Mouse (Mus musculus) bone marrow, adult 2 months (tissue): ENCODE measurements around the gene Klf1. TPM values are rescaled to one million over a fixed set of nuclear protein-coding genes. Genes with fewer than 3 reads are reported as not detected.

Source experiments
- H3K27ac ChIP-seq: fragments of 200-500 bp; 2 replicates; pipeline ENCODE4 v1.5.1; 2012; ENCODE audit warnings: low read depth, mild to moderate bottlenecking, control low read depth, inconsistent platforms, low read length; ENCODE audit not compliant: control insufficient read depth, poor library complexity, insufficient read depth
- H3K4me1 ChIP-seq: fragments of 200-500 bp; 2 replicates; pipeline ENCODE4 v1.6.1; 2011; ENCODE audit warnings: low read length; ENCODE audit not compliant: control insufficient read depth, insufficient read depth
- H3K4me3 ChIP-seq: fragments of 200-500 bp; replicated peaks from 2 replicates; pipeline ENCODE3; 2011; ENCODE audit warnings: mild to moderate bottlenecking, low read depth, low read length, control low read depth; ENCODE audit not compliant: control insufficient read depth
- CTCF ChIP-seq: fragments of 200-500 bp; IDR thresholded peaks from 2 replicates; pipeline ENCODE4 v1.5.1; 2011; ENCODE audit warnings: low read length, control low read depth; ENCODE audit not compliant: control insufficient read depth, insufficient read depth
- POLR2A ChIP-seq: fragments of 200-500 bp; IDR thresholded peaks from 2 replicates; pipeline ENCODE4 v1.6.1; 2011; ENCODE audit warnings: low read depth, mild to moderate bottlenecking, control low read depth, low read length, borderline replicate concordance; ENCODE audit not compliant: control insufficient read depth
- WGBS: fragments of 180-500 bp; shearing (Covaris S2); methylation state at CpG from one replicate; pipeline ENCODE4 v1.1.7; 2018; 5-methylcytosine and 5-hydroxymethylcytosine counted together
- polyA plus RNA-seq: library from polyadenylated mRNA; stranded (reverse); fragments of >200 nt; gene quantifications from 2 replicates; pipeline ENCODE4 v1.2.4, GENCODE M21; 2011; ENCODE audit warnings: low replicate concordance; ENCODE audit not compliant: missing spikeins, insufficient read depth, insufficient read length

Gene Klf1
- polyA plus RNA-seq, 1 experiment = 142 TPM

DNA sequence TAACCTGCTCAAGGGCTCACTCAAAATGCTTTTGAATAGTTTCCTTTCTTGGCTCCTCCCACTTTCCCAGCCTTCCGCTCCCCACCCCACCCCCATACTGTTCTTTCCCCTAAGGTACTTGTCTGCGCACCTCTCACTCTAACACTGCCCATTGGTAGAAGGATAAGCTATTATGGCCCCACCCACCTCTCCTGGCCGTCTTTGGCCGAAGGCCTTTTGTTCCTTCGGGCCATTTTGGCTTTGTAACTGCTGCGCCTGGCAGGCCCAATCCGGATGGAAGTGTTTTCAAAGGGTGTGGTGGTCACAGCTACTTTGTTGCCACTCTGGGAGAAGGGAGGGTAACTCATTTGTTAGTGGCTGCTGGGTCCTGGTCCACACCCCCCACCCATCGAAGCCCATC is 13.5 kb downstream of the Klf1 start:
- H3K4me1 ChIP-seq = peaks cover 3% of the 10 kb centered on the region
- WGBS = 86% methylated on average over 8 of the region's 8 CpGs
- TF ChIP-seq CTCF (no peak), POLR2A (no peak)
- H3K27ac ChIP-seq = no peak overlapping the region
- no peak overlapping the region for H3K4me3 ChIP-seq

DNA sequence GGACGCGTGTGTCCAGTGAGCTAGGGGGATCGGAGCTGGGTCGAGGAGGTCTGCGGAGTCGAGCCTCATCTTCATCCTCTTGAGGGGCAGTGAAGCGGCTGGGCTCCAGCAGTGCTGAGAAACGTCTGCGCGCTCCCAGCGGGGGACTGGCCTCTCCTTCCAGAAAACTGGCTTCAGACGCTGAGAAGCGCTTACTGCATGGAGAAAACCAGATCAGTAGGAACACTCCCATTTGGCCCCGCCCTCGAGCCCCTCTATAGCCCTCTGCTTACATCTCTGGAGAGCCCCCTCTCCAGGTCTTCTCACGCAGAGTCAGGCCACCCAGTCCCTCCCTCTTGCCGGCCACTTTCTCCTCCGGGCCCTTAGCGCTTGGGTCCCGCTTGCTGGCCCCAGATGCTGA is 16.1 kb downstream of the Klf1 start:
- WGBS = 61% methylated on average over 20 of the region's 20 CpGs
- peaks cover 3% of the 10 kb centered on the region for H3K4me1 ChIP-seq
- TF ChIP-seq POLR2A (no peak), CTCF (no peak)
- H3K4me3 ChIP-seq = no peak overlapping the region
- H3K27ac ChIP-seq = no peak overlapping the region

DNA sequence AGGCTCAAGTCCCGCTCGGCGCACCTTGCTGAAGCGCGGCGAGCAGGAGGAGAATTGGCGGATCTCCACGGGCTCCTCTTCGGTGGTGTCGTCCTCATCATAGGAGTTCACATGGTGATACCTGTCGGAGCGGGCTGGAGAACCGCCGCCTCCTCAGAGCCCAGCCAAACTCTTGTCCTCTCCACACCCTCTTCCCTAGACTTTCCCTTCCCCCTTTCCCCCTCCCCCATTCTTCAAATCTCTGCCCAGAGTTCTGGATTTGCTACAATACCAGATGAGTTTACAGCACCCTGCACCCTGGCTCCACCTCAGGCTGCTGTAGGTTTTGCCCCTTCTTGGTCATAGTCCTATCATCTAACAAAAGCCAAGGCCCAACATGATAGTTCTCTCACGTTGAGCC is 16.9 kb downstream of the Klf1 start:
- Histone ChIP-seq H3K4me3 (no peak overlapping the region), H3K27ac (no peak overlapping the region), H3K4me1 (no peaks in the 10 kb centered on the region)
- TF ChIP-seq CTCF (no peak), POLR2A (no peak)
- WGBS = 88% methylated on average over 15 of the region's 15 CpGs

DNA sequence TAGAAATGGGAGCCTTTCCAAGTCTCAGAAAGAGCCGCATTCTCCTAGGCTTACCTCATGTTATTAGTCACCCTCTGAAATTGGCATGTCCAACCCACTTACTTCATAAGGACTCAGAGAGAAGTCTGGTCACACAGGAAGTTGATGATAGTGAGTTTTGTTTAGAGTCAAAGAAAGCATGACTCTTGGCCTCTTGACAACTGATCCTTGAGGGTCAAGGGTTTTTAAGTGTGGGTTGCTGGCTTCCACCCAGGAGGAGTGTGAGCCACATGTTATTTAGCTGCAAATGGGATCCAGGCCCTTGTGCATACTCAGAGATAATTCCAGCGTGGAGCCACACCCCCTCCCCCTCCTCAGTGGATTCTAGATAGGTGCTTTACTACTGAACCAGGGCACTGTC is 19.9 kb downstream of the Klf1 start:
- no peak for TF ChIP-seq CTCF
- TF ChIP-seq POLR2A = no peak
- WGBS = 77% methylated on average over 2 of the region's 2 CpGs
- Histone ChIP-seq H3K27ac (no peak overlapping the region), H3K4me3 (no peak overlapping the region), H3K4me1 (no peaks in the 10 kb centered on the region)

DNA sequence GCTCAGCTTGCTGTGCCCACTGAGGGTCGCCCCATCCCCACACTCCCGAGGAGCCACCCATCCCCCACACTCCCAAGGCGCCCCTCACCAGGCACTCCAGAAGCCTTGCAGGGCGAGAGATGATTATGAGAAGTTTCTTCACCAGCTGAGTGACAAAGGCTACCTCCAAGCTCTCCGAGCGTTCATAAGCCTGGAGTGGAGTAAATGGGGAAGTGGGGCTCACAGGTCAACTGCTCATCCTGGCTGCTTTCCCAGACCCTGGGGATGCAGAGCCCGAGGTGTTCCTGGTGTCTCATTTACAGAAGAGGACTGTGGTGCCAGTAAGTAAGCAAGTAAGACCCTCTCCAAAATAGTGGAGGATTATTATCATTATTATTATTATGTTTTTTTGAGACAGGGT is 23.8 kb downstream of the Klf1 start:
- Histone ChIP-seq H3K27ac (no peak overlapping the region), H3K4me1 (no peaks in the 10 kb centered on the region; the same call in 1 of the 2 replicates), H3K4me3 (no peak overlapping the region)
- WGBS = 30% methylated on average over 7 of the region's 7 CpGs
- TF ChIP-seq CTCF (no peak), POLR2A (no peak)

DNA sequence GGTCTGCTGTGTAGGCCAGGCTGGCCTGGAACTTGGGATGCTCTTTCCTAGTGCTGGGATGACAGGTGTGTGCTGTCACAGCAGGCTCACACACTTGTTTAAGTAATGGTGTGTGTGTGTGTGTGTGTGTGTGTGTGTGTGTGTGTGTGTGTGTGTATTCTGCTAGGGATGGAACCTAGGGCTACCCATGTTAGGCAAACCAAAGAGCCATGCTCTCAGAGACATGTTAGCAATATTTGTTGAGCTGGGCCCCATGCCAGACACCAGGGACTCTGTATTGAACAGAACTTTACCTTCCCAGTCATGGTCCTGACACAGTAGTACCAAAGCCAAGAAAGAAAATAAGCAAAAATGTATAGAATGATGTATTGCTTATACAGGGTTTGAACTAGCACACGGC is 25.8 kb downstream of the Klf1 start:
- H3K4me3 ChIP-seq = no peak overlapping the region
- H3K4me1 ChIP-seq = no peaks in the 10 kb centered on the region; the same call in 1 of the 2 replicates
- 75% methylated on average over 1 of the region's 1 CpGs for whole genome bisulfite sequencing
- H3K27ac ChIP-seq = no peak overlapping the region
- TF ChIP-seq POLR2A = no peak
- no peak for TF ChIP-seq CTCF

DNA sequence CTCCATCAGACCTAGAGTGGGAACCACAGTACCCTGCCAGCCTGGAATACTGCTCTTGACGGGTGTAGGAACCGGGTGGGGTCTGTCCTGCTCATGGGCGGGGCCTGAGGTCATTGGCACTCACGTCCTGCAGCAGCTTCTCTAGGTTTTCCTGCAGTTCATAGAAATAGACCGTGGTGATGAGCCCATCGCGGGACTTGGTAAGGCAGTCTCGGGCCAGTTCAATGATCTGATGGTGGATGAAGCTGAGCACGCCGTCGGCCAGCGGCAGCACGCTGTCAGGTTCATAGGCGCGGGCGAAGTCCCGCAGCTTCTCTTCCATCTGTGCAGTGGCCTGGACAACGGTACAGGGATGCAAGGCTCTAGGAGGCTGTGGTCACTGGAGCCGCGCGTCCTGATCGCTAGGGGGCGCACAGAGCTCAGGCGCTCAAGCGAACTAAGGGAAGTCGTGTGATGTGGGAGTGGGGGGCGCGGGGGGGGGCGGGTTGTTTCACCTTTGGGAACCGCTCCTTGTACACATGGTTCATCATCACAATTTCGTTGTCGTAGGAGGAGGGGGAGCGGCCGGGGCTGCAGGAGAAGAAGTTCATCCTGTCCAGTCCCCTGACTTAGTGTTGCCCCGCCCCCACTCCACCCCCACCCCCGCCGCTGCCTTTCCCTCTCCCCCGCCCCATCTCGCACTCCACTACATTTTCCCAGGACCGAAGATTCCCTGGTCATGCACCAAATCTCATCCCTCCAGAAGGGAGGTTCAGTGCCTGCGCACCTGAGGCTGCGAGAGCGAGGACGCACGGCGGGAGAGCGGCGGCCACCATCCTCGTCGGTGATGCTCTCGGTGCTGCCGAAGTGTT is 27.0 kb downstream of the Klf1 start:
- H3K4me1 ChIP-seq = no peaks in the 10 kb centered on the region; the same call in 1 of the 2 replicates
- TF ChIP-seq POLR2A (no peak), CTCF (peak; percentile 82)
- no peak overlapping the region for H3K27ac ChIP-seq
- H3K4me3 ChIP-seq = no peak overlapping the region
- 8% methylated on average over 51 of the region's 52 CpGs for WGBS

DNA sequence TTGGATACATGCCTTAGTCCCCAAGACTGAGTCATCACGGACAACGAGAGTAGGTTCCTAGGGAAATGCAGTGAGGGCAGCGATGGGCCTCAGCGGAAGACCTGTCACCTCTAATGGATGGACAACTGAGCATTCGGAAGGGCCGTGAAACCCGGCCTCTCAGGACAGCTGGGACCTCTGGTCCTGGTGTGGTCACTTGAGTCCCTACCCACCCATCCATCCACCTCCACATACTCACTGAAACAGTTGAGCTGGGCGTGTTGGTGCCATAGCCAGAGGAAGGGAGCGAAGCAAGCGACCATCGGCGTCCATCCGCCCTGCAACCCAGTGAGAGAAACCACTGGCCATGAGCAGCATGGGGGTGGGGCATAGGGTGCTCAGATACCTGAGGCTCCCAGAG is 28.9 kb downstream of the Klf1 start:
- Histone ChIP-seq H3K4me1 (no peaks in the 10 kb centered on the region; the same call in 1 of the 2 replicates), H3K4me3 (no peak overlapping the region), H3K27ac (no peak overlapping the region)
- WGBS = 83% methylated on average over 13 of the region's 13 CpGs
- TF ChIP-seq POLR2A = no peak
- no peak for TF ChIP-seq CTCF
